26 mouse cellular contexts compared by ENCODE assay signal in genomic region chr7:16411100-16411499, GRCm38 (mm10). TPM values are rescaled to one million over a fixed set of nuclear protein-coding genes. Genes with fewer than 3 reads are reported as not detected.
DNase-seq lines count a peak whose midpoint lies in the region; ATAC-seq and TF ChIP-seq lines count a peak whose summit lies in the region.
"Had no signal": no experiment of that assay in that cellular context is flagged by ENCODE, and none has a peak within 500 bp of the region (broad histone marks: within the 10 kb centered on the region; RNA-seq: fewer than 3 reads in every experiment).

No protein-coding gene starts in this region.

- peak overlapping the region; percentile 73; the same call in 1 of the 2 replicates for H3K27ac ChIP-seq in heart, embryonic 10.5 days
- peak overlapping the region; percentile 16; the same call in 1 of the 2 replicates for H3K27ac ChIP-seq in lung, postnatal 0 days (ENCODE audit: low read length)
- H3K27ac ChIP-seq in liver, embryonic 12.5 days = peak overlapping the region; percentile 91
- peak overlapping the region; percentile 87 for H3K27ac ChIP-seq in liver, embryonic 14.5 days
- H3K27ac ChIP-seq: embryonic facial prominence, embryonic 13.5 days; forebrain, embryonic 10.5 days; hindbrain, embryonic 13.5 days; kidney, postnatal 0 days; macrophage had no signal

- H3K9me3 ChIP-seq in heart, embryonic 10.5 days = no peaks in the 10 kb centered on the region
- no peaks in the 10 kb centered on the region for H3K9me3 ChIP-seq in lung, postnatal 0 days (ENCODE audit: low read length)
- no peaks in the 10 kb centered on the region for H3K9me3 ChIP-seq in liver, embryonic 12.5 days (replicated peaks)
- no peaks in the 10 kb centered on the region for H3K9me3 ChIP-seq in liver, embryonic 14.5 days (ENCODE audit: control insufficient read depth, low read length)
- H3K9me3 ChIP-seq: embryonic facial prominence, embryonic 13.5 days; forebrain, embryonic 10.5 days; hindbrain, embryonic 13.5 days had no signal

- WGBS in heart, embryonic 10.5 days = 87% methylated on average over 5 of the region's 5 CpGs
- WGBS in lung, postnatal 0 days = 88% methylated on average over 5 of the region's 5 CpGs
- WGBS in liver, embryonic 12.5 days (ENCODE audit: insufficient replicate concordance) = 84% methylated on average over 5 of the region's 5 CpGs
- 81% methylated on average over 5 of the region's 5 CpGs for WGBS in liver, embryonic 14.5 days (ENCODE audit: insufficient replicate concordance)

- TF ChIP-seq CTCF in lung, postnatal 0 days (IDR thresholded peaks at IDR 0.05) = no peak
- TF ChIP-seq CTCF in liver, embryonic 14.5 days (IDR thresholded peaks at IDR 0.05; ENCODE audit: low read depth) = no peak

- no peaks in the 10 kb centered on the region for H3K27me3 ChIP-seq in heart, embryonic 10.5 days (ENCODE audit: insufficient read depth, poor library complexity, severe bottlenecking)
- H3K27me3 ChIP-seq in lung, postnatal 0 days (replicated peaks; ENCODE audit: insufficient read depth, low read length) = no peaks in the 10 kb centered on the region
- no peaks in the 10 kb centered on the region for H3K27me3 ChIP-seq in liver, embryonic 12.5 days (replicated peaks)
- no peaks in the 10 kb centered on the region for H3K27me3 ChIP-seq in liver, embryonic 14.5 days (ENCODE audit: control insufficient read depth, insufficient read depth, low read length)
- H3K27me3 ChIP-seq: embryonic facial prominence, embryonic 13.5 days; hindbrain, embryonic 13.5 days had no signal

- no peak overlapping the region for H3K9ac ChIP-seq in lung, postnatal 0 days (replicated peaks; ENCODE audit: low read depth)
- peak overlapping the region; percentile 49; the same call in 1 of the 2 replicates for H3K9ac ChIP-seq in liver, embryonic 12.5 days
- no peak overlapping the region for H3K9ac ChIP-seq in liver, embryonic 14.5 days (replicated peaks)
- H3K9ac ChIP-seq: forebrain, postnatal 0 days; hindbrain, embryonic 13.5 days had no signal

- intact Hi-C loops in heart, postnatal 14 days (cut with DNase I) = no loop called here
- intact Hi-C loops in left cerebral cortex, postnatal 14 days (cut with DNase I) = no loop called here

- DNase-seq in heart, embryonic 10.5 days (ENCODE audit: low spot score) = no peak
- DNase-seq in heart, postnatal 14 days = no peak
- DNase-seq in lung, postnatal 0 days (ENCODE audit: low spot score) = no peak
- DNase-seq in lung, postnatal 36 days = no peak
- DNase-seq in liver, embryonic 14.5 days (ENCODE audit: low read depth in 3 of 3, low spot score in 3 of 3) = no peak
- no peak for DNase-seq in left cerebral cortex, postnatal 14 days (ENCODE audit: low spot score in 2 of 2)
- DNase-seq: adrenal gland, postnatal 14 days; cerebellum, adult 11 months; cerebellum, postnatal 10 days; forebrain, postnatal 0 days; heart, postnatal 36 days; kidney, adult 8-10 months; kidney, postnatal 4 days; layer of hippocampus, postnatal 36 days; right cerebral cortex, postnatal 14 days; thymus, adult 18-20 months; thymus, postnatal 25 days had no signal

- H3K4me1 ChIP-seq in heart, embryonic 10.5 days = peaks cover 43% of the 10 kb centered on the region
- peaks cover 9% of the 10 kb centered on the region; the same call in 1 of the 2 replicates for H3K4me1 ChIP-seq in lung, postnatal 0 days (ENCODE audit: insufficient read depth, low read depth, low read length)
- peaks cover 93% of the 10 kb centered on the region for H3K4me1 ChIP-seq in liver, embryonic 12.5 days
- H3K4me1 ChIP-seq in liver, embryonic 14.5 days (replicated peaks; ENCODE audit: control insufficient read depth in 2 of 2, insufficient read depth in 2 of 2, low read length in 1 of 2) = peaks cover 40 to 43% of the 10 kb centered on the region in 2 experiments

- TF ChIP-seq EP300 in lung, postnatal 0 days (IDR thresholded peaks at IDR 0.05) = no peak
- no peak for TF ChIP-seq EP300 in liver, embryonic 14.5 days (IDR thresholded peaks at IDR 0.05; ENCODE audit: low read depth)

- peaks cover 45% of the 10 kb centered on the region for H3K36me3 ChIP-seq in heart, embryonic 10.5 days
- no peaks in the 10 kb centered on the region for H3K36me3 ChIP-seq in lung, postnatal 0 days (ENCODE audit: insufficient read depth, low read length)
- H3K36me3 ChIP-seq in liver, embryonic 12.5 days = peaks cover 89% of the 10 kb centered on the region
- peaks cover 23% of the 10 kb centered on the region for H3K36me3 ChIP-seq in liver, embryonic 14.5 days (replicated peaks; ENCODE audit: control insufficient read depth, insufficient read depth, low read depth)
- H3K36me3 ChIP-seq: hindbrain, embryonic 13.5 days had no signal

- H3K4me3 ChIP-seq in heart, embryonic 10.5 days = no peak overlapping the region
- no peak overlapping the region for H3K4me3 ChIP-seq in lung, postnatal 0 days (ENCODE audit: low read depth, low read length)
- H3K4me3 ChIP-seq in liver, embryonic 12.5 days = no peak overlapping the region
- no peak overlapping the region for H3K4me3 ChIP-seq in liver, embryonic 14.5 days (ENCODE audit: insufficient read depth in 1 of 2, low read depth in 2 of 2, low read length in 2 of 2)
- H3K4me3 ChIP-seq: embryonic facial prominence, embryonic 13.5 days; forebrain, embryonic 10.5 days; hindbrain, embryonic 13.5 days had no signal

- no peak overlapping the region for H3K4me2 ChIP-seq in lung, postnatal 0 days (replicated peaks; ENCODE audit: low read depth, low read length)
- no peak overlapping the region for H3K4me2 ChIP-seq in liver, embryonic 12.5 days
- H3K4me2 ChIP-seq in liver, embryonic 14.5 days (ENCODE audit: low read depth) = no peak overlapping the region
- H3K4me2 ChIP-seq: embryonic facial prominence, embryonic 13.5 days; hindbrain, embryonic 13.5 days; midbrain, embryonic 11.5 days had no signal

- ATAC-seq in lung, postnatal 0 days = no peak
- ATAC-seq in liver, embryonic 12.5 days = no peak
- ATAC-seq in liver, embryonic 14.5 days (ENCODE audit: insufficient read depth) = no peak
- ATAC-seq: CD4-positive, CD25-positive, alpha-beta regulatory T cell, adult 4 months; forebrain, postnatal 0 days; intestine, embryonic 16.5 days had no signal

RNA-seq across cellular contexts. Expression of gene Zc3h4, which starts 10.4 kb away (rescaled TPM):
- 12.9 and 19.4 TPM in 2 replicates for polyA plus RNA-seq in heart, embryonic 10.5 days (2016; fragmentation: Nextera tagmentation; extraction: Ambion mirVana)
- 10 to 100 TPM; 29.5 to 30.1 TPM for total RNA-seq in heart, postnatal 14 days (2021)
- polyA plus RNA-seq in lung, postnatal 0 days (2015; fragmentation: Nextera tagmentation; extraction: Ambion mirVana) = 7.9 and 8.2 TPM in 2 replicates
- 14.5 and 17.6 TPM in 2 replicates for polyA plus RNA-seq in liver, embryonic 12.5 days (2016; fragmentation: Nextera tagmentation; extraction: Ambion mirVana)
- 13.7 and 15.2 TPM in 2 replicates for polyA plus RNA-seq in liver, embryonic 14.5 days (2012; rRNA removed)
- polyA plus RNA-seq in liver, embryonic 14.5 days (2014; fragmentation: Nextera tagmentation; extraction: Ambion mirVana) = 6.0 TPM in 2 replicates
- 10 to 100 TPM; 55.1 to 55.7 TPM for total RNA-seq in left cerebral cortex, postnatal 14 days (2021)

RNA-seq across cellular contexts. Expression of gene Sae1, which starts 23.5 kb away (rescaled TPM):
- polyA plus RNA-seq in heart, embryonic 10.5 days (2016; fragmentation: Nextera tagmentation; extraction: Ambion mirVana) = 302 and 359 TPM in 2 replicates
- 10 to 100 TPM; 41.8 to 47.6 TPM for total RNA-seq in heart, postnatal 14 days (2021)
- polyA plus RNA-seq in lung, postnatal 0 days (2015; fragmentation: Nextera tagmentation; extraction: Ambion mirVana) = 84.8 and 92.3 TPM in 2 replicates
- 182 and 187 TPM in 2 replicates for polyA plus RNA-seq in liver, embryonic 12.5 days (2016; fragmentation: Nextera tagmentation; extraction: Ambion mirVana)
- polyA plus RNA-seq in liver, embryonic 14.5 days (2012; rRNA removed) = 35.0 and 55.6 TPM in 2 replicates
- polyA plus RNA-seq in liver, embryonic 14.5 days (2014; fragmentation: Nextera tagmentation; extraction: Ambion mirVana) = 89.3 and 95.5 TPM in 2 replicates
- 100 to 1,000 TPM; 103 to 108 TPM for total RNA-seq in left cerebral cortex, postnatal 14 days (2021)

RNA-seq across cellular contexts. Expression of gene Tmem160, which starts 41.5 kb away (rescaled TPM):
- 90.2 and 91.9 TPM in 2 replicates for polyA plus RNA-seq in heart, embryonic 10.5 days (2016; fragmentation: Nextera tagmentation; extraction: Ambion mirVana)
- 10 to 100 TPM; 85.0 to 86.8 TPM for total RNA-seq in heart, postnatal 14 days (2021)
- 81.0 and 87.9 TPM in 2 replicates for polyA plus RNA-seq in lung, postnatal 0 days (2015; fragmentation: Nextera tagmentation; extraction: Ambion mirVana)
- polyA plus RNA-seq in liver, embryonic 12.5 days (2016; fragmentation: Nextera tagmentation; extraction: Ambion mirVana) = 43.9 and 48.0 TPM in 2 replicates
- polyA plus RNA-seq in liver, embryonic 14.5 days (2012; rRNA removed) = 21.5 and 23.6 TPM in 2 replicates
- polyA plus RNA-seq in liver, embryonic 14.5 days (2014; fragmentation: Nextera tagmentation; extraction: Ambion mirVana) = 34.5 and 36.9 TPM in 2 replicates
- total RNA-seq in left cerebral cortex, postnatal 14 days (2021) = 10 to 100 TPM; 90.4 to 90.8 TPM

Comparison
In these comparisons a context has a peak if more than half of its experiments do, and no peak if none do; other contexts are left out.
1. H3K27ac ChIP-seq: peak in every context shown above with its lines; median percentile 91 in liver, embryonic 12.5 days; 87 in liver, embryonic 14.5 days; 73 in heart, embryonic 10.5 days; 16 in lung, postnatal 0 days.